Mouse (Mus musculus): Measurements from ENCODE around the gene Acot3.
"Not testable (repeated sequence)": the region's sequence is repeated elsewhere in the genome, so short reads cannot be mapped to it uniquely, and the experiment has no call there.

The Acot3 gene

DNA sequence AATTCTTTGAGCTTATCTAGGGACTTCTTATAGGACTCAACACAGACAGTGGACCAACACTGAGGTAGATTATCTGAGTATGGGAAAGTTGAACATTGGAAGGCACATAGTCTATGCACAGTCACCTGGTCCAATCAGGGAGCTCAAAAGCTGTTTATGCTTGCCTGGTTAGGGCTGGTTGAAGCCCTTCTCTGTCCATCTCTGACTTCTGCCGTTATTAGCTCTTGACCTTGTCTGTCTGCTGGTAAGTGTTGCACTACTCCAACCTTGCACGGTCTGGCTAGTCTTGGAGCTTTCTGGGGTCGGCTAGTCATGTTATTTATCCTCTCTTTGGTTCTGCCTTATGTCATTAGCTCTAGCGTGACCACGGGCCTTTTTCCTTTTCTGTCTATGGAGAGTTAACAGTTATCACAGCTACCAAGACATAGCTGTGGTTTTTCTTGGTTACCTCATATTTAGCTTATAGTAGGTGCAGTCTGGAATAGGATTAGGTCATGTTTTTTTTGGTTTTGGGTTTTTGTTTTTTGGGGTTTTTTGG lies at the start of gene Acot3:
Gene Acot3, plus strand, starts transcription at position 208 of the 538 bp plus-strand sequence.
- no peak for DNase-seq (ENCODE audit: low read depth, low spot score)

GRCm38 (mm10) chr12:84003866-84004265 lies 48.1 kb upstream of the Acot3 start:
- DNase-seq (ENCODE audit: low read depth, low spot score): no peak

- DNase-seq (ENCODE audit: low read depth, low spot score): no peak
These were observed 43.7 kb upstream of the Acot3 start for GRCm38 (mm10) chr12:84008251-84008650.

DNA sequence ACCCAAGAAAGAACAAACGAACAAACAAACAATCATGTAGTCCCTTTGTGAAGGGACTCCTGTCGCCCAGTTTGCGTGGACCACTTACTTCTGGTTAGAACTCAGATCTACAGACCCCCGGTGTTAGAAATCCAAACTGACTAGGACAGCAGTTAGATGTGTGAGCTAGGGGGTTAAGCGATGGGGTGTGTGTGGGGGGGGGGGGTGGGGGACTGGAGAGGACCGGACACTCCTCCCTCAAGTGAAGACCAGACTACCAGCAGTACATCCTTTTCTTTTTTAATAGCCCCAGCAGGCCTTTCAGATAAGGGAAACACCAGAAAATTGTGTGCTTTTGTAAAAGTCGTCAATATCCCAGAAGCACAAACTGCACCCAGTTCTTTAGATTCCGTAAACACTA lies 43.2 kb upstream of the Acot3 start:
- no peak for DNase-seq (ENCODE audit: low read depth, low spot score)

DNA sequence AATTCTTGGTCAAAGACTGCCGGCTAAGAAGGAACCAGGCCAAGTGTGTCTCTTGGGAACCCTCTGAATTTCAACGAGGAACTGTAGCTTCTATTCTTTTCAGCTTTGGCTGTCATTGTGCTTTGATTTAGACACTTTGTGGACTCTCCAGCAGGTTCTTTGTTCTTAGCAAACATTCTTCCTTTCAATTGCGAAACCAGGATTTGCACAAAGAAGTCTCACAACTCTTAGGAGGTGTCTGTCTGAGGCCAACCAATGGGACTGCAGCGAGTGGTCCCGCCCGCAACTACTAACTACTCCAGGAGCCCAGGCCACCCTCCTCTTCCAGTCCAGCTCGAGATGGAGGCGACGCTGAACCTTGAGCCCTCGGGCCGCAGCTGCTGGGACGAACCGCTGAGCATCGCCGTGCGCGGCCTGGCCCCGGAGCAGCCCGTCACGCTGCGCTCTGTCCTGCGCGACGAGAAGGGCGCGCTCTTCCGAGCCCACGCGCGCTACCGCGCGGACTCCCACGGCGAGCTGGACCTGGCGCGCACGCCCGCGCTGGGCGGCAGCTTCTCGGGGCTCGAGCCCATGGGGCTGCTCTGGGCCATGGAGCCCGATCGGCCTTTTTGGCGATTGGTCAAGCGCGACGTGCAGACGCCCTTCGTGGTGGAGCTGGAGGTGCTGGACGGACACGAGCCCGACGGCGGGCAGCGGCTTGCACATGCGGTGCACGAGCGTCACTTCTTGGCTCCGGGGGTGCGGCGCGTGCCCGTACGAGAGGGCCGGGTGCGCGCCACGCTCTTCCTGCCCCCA lies 42.6 kb upstream of the Acot3 start, which contains the start of gene Acot1:
Gene Acot1, plus strand, starts transcription at position 320 of the 795 bp plus-strand sequence.
- peak; percentile 75 for DNase-seq (ENCODE audit: low read depth, low spot score)

- no peak for DNase-seq (ENCODE audit: low read depth, low spot score)
These were observed 41.7 kb upstream of the Acot3 start for GRCm38 (mm10) chr12:84010201-84010600.

- DNase-seq (ENCODE audit: low read depth, low spot score): no peak
These were observed 40.5 kb upstream of the Acot3 start for GRCm38 (mm10) chr12:84011251-84012040.

GRCm38 (mm10) chr12:84013130-84013529 lies 38.8 kb upstream of the Acot3 start:
- no peak for DNase-seq (ENCODE audit: low read depth, low spot score)

DNA sequence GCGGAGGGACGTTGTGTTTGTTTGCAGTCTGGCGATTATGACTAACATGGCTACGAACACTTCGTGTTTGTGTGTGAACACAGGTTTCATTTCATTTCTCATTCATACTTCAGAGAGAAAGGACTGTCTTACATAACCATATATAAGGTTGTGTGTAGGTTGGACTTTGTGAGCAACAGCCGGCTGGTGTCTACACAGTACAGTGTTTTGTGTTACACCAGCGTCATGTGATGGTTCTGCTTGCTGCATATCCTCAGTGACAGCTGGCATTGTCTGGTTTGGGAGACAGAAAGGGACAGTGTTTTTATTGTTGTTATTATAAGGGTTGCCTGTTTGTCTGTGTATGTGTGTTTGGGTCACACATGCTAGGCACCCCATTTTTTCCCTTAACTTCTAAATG lies 38.2 kb upstream of the Acot3 start:
- DNase-seq (ENCODE audit: low read depth, low spot score): no peak

DNA sequence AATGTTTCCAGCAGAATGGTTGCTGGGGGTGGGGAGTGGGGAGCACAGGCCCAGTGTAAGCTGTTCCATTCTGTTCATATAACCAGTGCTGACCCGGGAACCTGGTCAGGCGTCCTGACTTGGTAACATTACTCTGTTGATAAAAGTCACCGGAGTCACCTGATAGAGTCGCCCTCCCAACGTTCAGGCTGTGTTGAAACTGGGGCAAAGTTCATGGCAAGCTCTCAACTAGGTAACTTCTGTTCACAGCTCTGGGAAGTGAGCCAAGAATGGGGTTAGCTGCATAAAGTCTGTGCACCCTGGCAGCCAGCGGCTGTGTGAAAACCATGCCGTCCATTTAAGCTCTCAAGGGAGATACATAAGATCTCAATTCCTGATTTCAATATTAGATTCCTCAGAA lies 31.4 kb upstream of the Acot3 start:
- DNase-seq (ENCODE audit: low read depth, low spot score): not testable (repeated sequence)

DNA sequence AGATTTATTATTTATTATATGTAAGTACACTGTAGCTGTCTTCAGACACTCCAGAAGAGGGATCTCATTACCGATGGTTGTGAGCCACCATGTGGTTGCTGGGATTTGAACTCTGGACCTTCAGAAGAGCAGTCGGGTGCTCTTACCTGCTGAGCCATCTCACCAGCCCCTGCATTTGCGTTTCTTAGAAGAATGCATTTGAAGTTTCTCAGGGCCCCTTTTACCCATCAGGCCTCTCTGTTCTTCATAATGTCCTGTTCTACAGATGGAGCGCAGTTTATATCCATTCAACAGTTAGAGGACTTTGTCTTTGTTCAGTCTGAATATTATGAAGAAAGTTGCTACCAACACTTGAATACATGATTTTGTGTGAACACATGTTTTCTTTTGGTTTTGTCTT lies 29.7 kb upstream of the Acot3 start:
- not testable (repeated sequence) for DNase-seq (ENCODE audit: low read depth, low spot score)

- no peak for DNase-seq (ENCODE audit: low read depth, low spot score)
These were observed 28.7 kb upstream of the Acot3 start for GRCm38 (mm10) chr12:84023052-84023745.

DNA sequence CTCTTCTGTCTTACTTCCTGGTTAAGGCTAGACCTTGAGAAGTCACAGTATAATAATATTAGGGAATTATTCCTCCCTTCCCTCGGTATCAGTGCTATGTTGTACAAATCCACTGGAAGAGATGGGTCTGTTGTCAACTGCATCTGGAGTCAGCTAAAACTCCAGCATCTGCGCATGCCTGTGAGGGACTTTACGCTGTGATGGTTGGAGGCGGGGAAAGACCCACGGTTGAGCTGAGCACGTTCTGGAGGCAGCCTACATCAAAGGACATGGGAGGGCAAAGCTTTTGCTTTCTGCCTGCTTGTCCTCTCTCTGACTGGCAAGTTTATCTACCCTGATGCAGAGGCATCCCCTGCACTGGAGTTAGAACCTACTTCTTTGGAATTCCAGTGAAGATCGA lies 26.1 kb upstream of the Acot3 start:
- no peak for DNase-seq (ENCODE audit: low read depth, low spot score)

GRCm38 (mm10) chr12:84028328-84028727 lies 23.6 kb upstream of the Acot3 start:
- DNase-seq (ENCODE audit: low read depth, low spot score): not testable (repeated sequence)

DNA sequence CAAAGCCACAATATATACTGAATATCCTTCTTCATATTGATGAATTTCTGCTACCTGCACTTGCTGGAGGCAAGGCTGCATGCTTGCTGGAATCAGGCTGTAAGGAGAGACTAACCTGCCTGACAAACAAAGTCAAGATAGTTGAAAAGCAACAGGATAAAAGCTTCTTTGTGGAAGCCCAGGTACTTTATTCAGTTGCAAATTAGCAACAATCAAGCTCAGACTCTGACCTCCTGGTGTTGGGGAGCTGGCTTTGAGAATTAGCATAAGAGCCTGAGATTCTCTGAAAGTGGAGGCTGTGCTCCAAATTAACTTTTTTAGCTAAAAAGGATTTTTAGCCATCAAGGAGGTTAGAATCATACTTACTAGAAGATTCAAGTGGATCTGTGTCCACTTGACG lies 22.9 kb upstream of the Acot3 start:
- DNase-seq (ENCODE audit: low read depth, low spot score): not testable (repeated sequence)

GRCm38 (mm10) chr12:84030659-84031332 lies 21.1 kb upstream of the Acot3 start:
- peak; percentile 62 for DNase-seq (ENCODE audit: low read depth, low spot score)

GRCm38 (mm10) chr12:84032854-84033253 lies 19.1 kb upstream of the Acot3 start:
- DNase-seq (ENCODE audit: low read depth, low spot score): no peak

DNA sequence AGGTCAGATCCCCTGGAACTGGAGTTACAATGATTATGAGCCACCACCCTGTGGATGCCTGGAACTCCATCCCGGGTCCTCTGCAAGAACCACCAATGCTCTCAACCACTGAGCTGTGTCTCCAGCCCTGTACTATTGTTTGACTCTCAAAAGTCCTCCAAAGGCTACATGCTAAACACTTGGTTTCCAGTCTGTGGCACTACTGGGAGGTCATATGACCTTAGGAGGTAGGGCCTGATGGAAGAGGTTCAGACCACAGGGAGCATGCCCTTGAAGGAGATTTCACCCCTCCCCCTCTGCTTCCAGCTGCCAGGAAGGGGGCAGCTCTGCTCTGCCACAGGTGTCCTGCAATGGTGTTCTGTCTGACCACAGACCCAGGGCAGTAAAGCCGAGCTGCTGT lies 18.6 kb upstream of the Acot3 start:
- not testable (repeated sequence) for DNase-seq (ENCODE audit: low read depth, low spot score)

DNA sequence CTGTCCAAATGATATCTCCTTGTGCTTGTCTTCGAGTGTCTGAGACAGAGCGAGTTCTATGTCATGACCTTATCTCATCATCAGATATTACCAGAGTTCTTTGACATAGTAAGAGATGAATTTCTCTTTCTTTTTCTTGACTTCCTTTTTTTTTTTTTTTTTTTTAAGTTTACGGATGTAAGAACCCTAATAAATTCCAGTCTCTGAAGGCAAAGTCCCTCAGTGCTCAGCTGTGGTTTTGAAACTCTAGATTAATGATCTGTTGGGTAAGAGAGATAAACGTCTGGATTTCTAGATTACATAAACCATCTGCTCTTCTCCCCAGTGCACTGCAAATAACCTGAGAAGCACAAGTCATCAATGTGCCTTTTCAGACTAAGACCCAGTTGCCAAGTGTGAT lies 17.8 kb upstream of the Acot3 start:
- no peak for DNase-seq (ENCODE audit: low read depth, low spot score)

DNA sequence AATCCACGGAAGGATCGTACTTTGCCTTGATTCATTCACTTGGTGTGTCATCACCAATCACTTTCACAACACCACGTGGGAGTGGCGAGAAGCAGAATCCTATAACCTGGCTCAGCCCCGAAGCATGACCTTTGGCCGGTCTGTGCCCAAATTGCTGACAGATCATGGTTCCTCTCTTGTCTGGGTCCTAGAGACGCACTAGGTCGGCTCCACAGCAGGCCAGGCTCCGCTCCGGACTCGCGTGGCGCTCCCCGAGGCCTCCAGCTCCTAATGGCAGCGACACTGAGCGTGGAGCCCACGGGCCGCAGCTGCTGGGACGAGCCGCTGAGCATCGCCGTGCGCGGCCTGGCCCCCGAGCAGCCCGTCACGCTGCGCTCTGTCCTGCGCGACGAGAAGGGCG lies 13.7 kb upstream of the Acot3 start, which contains the start of gene Acot4:
Gene Acot4, plus strand, starts transcription at position 139 of the 400 bp plus-strand sequence.
- DNase-seq (ENCODE audit: low read depth, low spot score): not testable (repeated sequence)

- DNase-seq (ENCODE audit: low read depth, low spot score): not testable (repeated sequence)
These were observed 13.2 kb upstream of the Acot3 start, which contains the start of gene Gm49366 for GRCm38 (mm10) chr12:84038691-84039111. Gm49366 (plus strand) TSS chr12:84038935.
